Mouse (Mus musculus) frontal cortex, adult (tissue): ENCODE measurements around the gene Prkag2.

Source experiments
- ATAC-seq: cut with Nextera tagmentation; 2 replicates; pipeline ENCODE4 v1.9.2; 2017; ENCODE audit warnings: mild to moderate bottlenecking, moderate library complexity, mixed read lengths; ENCODE audit not compliant: low TSS enrichment

Gene Prkag2

GRCm38 (mm10) chr5:25100516-25101125 lies at the start of gene Prkag2:
Gene Prkag2 (minus strand): TSS chr5:25100642.
- ATAC-seq, result peak; percentile 21; the same call in 1 of the 2 replicates

- ATAC-seq, result no peak
Measured at GRCm38 (mm10) chr5:25149331-25149965, 49.0 kb upstream of the Prkag2 start.

DNA sequence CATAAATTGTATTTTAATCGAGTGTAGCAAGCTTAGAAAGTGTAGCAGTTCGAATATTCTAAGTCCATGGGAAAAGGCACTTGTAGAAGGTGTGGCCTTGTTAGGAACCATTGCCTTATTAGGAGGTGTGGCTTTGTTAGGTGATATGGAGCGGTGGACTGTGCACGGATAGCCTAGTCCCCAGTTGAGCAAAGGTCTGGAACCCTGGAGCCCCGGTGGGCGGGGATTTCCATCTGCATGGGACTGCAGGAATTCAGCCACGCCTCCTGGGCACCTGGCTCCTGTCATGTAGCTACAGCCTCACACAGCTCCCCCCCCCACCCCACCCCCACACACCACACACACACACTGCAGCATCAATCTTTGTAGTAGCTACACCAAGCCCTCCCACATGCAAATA lies 46.3 kb upstream of the Prkag2 start:
- no peak for ATAC-seq

- ATAC-seq, result no peak
Measured at GRCm38 (mm10) chr5:25127865-25128264, 27.4 kb upstream of the Prkag2 start.

GRCm38 (mm10) chr5:25125884-25126560 lies 25.6 kb upstream of the Prkag2 start:
- ATAC-seq, result no peak

DNA sequence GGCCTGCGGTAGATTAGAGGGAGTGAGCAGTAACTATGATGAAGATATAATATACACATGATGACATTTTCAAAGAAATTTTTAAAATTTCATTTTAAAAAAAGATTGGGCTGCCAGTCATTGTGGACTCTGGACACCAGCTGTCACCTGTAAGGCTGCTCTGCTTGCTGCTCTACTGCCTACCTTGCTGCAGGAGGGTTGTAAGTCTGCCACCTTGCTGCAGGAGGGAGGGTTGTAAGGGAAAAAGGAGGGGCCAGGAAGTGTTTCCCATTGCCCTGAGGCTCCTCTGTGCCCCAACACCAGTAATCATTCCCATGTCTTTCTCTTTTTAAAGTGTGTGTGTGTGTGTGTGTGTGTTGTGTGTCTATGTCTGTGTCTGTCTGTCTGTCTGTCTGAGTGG lies 22.1 kb upstream of the Prkag2 start:
- ATAC-seq, result no peak

GRCm38 (mm10) chr5:25119148-25119547 lies 18.7 kb upstream of the Prkag2 start:
- ATAC-seq, result peak; percentile 32; the same call in 1 of the 2 replicates

DNA sequence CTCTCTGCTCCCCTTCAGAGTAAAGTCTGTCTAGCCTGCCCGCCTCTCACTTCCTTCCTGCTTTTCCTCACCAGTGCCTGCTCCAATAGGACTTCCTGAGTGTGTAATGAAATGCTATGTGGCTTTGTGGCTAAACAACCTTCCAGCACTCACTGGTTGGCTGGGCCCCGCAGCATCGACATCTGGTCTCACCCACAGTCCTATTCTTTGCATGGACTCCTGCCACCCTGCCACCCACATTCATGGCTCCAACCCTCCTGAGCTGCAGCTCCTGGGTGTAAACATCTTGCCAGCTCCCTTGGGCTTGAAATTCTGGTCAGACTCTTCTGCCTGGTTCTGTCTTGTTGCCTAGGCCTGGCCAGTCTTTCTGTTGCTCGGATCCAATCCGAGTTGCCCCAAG lies 15.6 kb upstream of the Prkag2 start:
- peak; percentile 95 for ATAC-seq

- ATAC-seq, result no peak
Measured at GRCm38 (mm10) chr5:25115216-25115615, 14.8 kb upstream of the Prkag2 start.

DNA sequence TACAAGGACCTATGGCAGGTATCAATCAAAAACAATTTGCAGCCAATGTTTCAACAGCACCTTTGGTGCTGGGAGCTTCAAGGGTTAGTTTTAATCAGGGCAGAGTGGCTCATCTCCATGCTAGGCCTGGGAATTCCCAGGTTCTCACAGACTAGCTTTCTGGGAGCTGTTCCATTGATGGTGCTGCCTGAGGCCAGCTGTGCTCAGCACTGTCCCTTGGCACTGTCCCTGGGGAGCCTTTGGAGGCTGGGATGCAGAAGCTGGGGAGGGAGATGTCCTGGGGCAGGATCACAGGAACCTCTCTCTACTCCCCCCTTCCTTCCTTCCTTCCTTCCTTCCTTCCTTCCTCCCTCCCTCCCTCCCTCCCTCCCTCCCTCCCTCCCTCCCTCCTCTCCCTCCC lies 13.7 kb upstream of the Prkag2 start:
- ATAC-seq, result no peak

DNA sequence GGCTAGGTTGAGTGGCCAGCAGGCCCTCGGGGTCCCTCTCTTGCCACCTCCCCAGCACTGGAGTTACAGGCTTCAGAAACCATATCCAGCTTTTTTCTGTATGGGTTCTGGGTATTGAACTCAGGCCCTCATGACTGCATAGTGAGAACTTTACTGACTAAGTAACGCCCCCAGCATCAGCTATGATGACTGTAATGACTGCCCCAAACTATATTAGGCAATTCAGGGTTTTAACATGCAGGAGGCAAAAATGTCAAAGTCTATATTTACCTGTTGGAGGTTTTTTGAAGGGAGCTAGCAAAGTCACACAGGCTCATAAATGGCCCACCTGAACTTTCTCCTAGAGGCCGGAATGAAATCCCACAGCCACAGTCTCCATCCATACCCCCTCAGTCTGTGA lies 9.9 kb upstream of the Prkag2 start:
- no peak for ATAC-seq

DNA sequence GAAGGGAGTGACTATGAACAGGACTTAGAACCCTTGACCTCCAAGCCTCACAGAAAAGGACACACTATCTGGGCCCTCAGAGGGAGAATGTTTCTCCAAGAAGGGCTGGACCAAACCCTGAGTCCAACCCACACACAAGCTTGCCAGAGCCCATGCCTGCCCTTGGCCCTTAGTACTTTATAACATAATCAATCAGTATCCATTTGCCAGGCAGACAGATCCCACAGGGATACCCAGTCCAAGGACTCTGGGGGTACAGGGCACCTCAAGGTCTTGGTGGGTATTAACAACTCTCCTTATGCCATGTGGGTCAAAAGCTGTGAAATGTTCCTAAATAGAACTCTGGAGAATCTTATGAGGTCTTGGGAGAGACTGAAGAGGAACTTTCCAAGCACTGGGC lies 5.3 kb upstream of the Prkag2 start:
- ATAC-seq, result no peak

DNA sequence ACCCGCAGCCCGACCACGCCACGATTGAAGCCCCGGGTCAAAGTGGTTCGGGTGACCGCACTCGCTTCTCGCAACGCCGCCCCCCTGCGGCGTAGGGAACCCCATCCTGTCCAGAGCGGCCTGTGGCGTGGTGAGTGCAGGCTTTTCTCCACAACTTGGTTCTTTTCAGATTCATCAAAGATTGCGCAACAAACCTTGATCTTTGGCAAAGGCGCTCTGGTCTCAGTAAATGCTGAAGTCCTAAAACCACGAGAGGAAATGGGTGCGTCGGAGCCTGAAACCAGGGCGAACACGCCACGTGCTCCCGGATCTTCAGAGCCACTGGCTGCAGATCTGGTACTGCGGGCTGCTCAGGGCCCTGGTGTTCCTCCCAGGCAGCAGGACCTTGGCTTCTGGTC lies 683 bp upstream of the Prkag2 start:
- peak; percentile 14; the same call in 1 of the 2 replicates for ATAC-seq

DNA sequence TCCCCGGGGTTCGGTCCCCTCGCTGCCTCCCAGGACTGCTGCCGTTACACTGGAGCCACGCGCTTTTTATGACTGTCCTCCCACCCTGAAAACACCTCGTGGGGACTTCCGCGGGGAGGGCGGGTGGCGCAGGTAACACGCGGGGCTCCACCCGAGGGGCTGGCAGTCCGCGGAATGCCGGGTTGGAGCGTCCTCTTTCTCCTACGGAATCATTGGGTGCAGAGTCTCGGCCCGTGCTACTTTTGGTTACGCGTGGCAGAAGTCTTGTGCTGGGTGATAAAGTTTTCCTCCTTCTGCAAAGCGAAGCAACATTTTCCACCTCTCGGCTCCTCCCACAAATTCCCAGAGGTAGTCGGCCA lies 306 bp downstream of the Prkag2 start:
- ATAC-seq, result peak; percentile 11; the same call in 1 of the 2 replicates

DNA sequence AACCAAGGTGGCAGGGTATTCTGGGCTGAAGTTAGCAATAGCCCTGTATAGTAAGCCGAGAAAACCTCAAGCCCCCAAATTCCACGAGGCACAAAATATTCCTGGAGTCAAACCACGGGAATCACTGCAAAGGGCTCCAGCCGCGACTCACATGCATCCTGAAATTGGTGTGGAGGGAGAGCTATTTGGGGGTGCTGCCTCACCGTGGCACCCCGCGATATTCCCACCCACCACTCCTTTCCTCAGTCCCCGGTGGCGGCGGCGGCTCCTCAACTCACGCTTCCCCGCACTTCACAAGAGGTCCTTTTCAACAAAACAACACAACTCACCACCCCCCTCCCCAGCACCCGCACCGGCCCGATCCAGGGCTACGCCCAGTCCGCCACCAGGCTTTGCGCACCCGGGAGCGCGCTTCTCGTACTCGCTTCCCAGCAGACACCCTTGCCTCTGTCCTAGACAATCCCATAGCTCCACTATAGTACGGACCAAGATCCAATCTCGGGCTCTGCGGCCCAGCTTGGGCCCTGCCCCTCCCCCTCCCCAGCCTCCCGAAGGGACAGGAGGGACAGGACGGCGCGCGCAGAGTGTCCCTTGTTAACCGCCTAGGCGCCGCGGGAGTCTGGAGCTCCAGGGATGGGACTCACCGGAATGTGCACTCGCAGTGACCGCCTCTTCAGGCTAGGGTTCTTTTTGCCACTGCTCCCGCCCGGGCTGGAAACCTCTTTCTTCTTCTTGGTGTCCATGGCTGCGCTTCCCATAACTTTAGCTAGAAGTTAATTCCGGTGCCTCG lies 880 bp downstream of the Prkag2 start:
- ATAC-seq, result peak; percentile 45

- ATAC-seq, result no peak
Measured at GRCm38 (mm10) chr5:25097891-25098290, 2.6 kb downstream of the Prkag2 start.

- ATAC-seq, result no peak
Measured at GRCm38 (mm10) chr5:25096431-25096830, 4.0 kb downstream of the Prkag2 start.

DNA sequence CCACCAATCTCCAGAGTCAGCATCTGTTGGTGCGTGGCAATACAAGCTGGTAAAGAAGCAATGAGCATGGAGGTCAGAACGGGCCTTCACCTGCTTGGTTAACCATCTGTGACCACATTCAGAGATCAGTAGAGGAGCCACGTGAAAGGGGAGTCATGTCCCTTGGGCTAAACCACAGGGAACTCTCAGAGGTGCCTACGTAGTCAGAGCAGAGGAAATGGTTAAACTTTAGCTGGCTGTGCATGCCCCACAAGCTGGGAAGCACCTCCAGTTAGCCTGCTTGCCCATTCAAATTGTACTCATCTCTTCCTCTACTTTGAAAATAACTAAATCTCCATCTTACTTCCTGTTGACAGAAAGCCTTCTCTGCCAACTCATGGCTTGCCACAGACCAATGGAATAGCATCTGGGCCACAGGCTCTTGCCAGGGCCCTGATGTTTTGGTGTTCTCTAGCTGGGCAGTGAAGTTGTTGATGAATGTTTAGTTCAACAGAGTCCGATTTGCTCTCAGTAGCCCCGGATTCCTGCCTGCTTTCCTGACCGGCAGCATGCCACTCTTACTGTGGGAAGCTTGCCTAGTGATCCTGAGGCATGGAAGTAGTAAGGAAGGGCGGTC lies 7.7 kb downstream of the Prkag2 start:
- no peak for ATAC-seq

DNA sequence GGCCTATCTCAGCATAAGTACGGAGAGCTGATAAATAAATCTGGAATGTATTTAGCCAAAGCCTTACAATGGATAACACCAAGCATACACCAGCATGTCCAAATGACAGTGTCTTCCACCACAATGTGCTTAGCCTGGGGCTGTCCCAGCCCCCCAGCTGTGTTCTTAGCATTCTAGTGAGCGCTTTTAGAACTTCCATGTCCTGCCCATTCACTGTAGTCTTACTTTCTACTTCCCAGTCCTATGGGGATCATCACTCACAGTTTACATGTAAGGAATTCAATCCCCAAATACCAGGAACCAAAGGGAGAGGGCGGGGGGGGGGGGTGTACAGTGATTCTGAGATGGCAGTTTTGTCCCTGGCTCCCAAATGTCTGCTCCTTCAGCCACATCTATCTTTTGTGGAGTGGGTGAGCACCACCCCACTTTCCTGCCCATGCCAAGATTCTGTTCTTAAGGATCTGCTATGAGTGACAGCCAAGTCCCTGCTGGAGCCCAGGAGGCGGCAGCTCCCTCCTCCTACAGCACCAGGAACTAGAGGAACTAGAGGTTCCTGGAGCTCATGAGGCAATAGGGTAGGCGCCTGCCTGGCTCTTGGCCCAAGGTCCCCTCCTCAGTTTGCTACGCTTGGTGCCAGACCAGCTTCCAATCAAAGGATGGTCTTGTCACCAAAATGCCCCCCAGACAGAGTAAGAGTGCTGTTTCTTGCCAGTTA lies 11.0 kb downstream of the Prkag2 start:
- ATAC-seq, result peak; percentile 44; the same call in 1 of the 2 replicates

GRCm38 (mm10) chr5:25088633-25089032 lies 11.8 kb downstream of the Prkag2 start:
- no peak for ATAC-seq

GRCm38 (mm10) chr5:25088111-25088510 lies 12.3 kb downstream of the Prkag2 start:
- no peak for ATAC-seq
